Mouse (Mus musculus): ENCODE data around the gene Slitrk3. TPM values are rescaled to one million over a fixed set of nuclear protein-coding genes. Genes with fewer than 3 reads are reported as not detected.
A peak's percentile ranks its signal among the peaks of the same experiment; 100 is the strongest.
"Not testable (repeated sequence)": the region's sequence is repeated elsewhere in the genome, so short reads cannot be mapped to it uniquely, and the experiment has no call there.

The Slitrk3 gene
- total RNA-seq (2014; rRNA removed): 31.9 and 38.8 TPM in 2 replicates
- polyA plus RNA-seq (2015; fragmentation: Nextera tagmentation; extraction: Ambion mirVana): 22.4 and 23.0 TPM in 2 replicates

DNA sequence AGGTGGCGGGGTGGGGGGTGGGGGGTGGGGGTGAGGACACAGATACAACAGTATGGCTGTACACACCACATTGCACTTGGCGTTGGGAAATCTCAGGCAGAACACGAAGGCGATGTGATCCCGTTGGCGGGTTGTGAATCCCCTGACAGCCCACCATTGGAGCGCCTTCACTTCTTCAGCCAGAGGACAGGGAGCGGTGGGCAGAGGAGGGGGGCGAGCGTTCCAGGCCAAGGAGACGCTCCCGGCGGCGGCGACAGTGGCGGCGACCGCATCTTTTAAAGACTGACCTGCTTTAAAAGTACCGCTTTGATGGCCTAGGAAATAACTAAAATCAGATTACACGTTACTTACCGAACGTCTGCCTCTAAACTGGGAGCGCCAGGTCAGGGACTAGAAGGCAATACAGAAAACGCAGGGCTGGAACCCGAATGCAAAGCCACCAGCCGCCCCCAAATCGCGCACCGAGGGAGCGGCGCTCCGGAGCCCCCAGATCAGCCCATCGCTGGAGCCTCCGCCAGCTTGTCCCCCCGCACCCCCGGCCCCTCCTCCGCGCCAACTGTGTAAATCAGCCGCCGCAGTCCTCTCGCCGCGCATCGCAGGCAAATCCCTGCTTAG is at the start of gene Slitrk3:
Gene Slitrk3 (minus strand): TSS at position 607 of the 615 bp plus-strand sequence.
- TF ChIP-seq CTCF (IDR thresholded peaks at IDR 0.05): no peak
- Histone ChIP-seq H3K27me3 (ENCODE audit: insufficient read depth, low read length) (no peaks in the 10 kb centered on the region), H3K9ac (replicated peaks; ENCODE audit: low read length, poor library complexity, severe bottlenecking) (peak within 1 kb of the TSS; percentile 82), H3K9me3 (ENCODE audit: low read length) (no peaks in the 10 kb centered on the region), H3K36me3 (ENCODE audit: insufficient read depth, low read length) (no peaks in the 10 kb centered on the region), H3K4me1 (ENCODE audit: insufficient read depth, low read length) (no peaks in the 10 kb centered on the region), H3K27ac (ENCODE audit: low read depth, low read length) (peak within 1 kb of the TSS; percentile 87), H3K4me3 (ENCODE audit: low read depth, low read length) (peak within 1 kb of the TSS; percentile 71), H3K4me2 (ENCODE audit: low read depth, low read length, poor library complexity, severe bottlenecking) (peak within 1 kb of the TSS; percentile 55)
- ATAC-seq (ENCODE audit: low FRiP score) (peak; percentile 74), DNase-seq (ENCODE audit: low spot score) (peak; percentile 73)
- 0% methylated on average over 39 of the region's 44 CpGs for WGBS

DNA sequence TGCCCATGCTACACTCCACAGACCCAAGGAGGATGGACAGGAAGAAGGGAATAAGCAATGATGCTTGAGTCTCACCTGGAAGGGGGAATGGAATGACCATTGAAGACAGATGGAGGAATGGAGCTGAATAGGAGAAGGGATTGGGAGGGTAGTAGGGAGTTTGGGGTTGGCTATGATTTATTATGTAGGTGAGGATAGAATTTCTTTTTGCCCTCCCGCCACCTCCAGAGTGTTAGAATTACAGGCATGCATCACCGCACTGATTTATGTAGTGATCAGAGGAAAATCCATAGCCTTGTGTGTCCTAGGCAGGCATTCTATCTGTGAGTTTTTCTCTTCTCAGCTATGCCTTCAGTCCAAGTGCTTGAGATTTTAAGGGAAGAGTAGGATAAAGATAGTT is 36.8 kb upstream of the Slitrk3 start:
- ATAC-seq (ENCODE audit: low FRiP score); DNase-seq (ENCODE audit: low spot score); H3K4me3 ChIP-seq (ENCODE audit: low read depth, low read length); H3K4me1 ChIP-seq (ENCODE audit: insufficient read depth, low read length); H3K36me3 ChIP-seq (ENCODE audit: insufficient read depth, low read length); H3K27ac ChIP-seq (ENCODE audit: low read depth, low read length); H3K4me2 ChIP-seq (ENCODE audit: low read depth, low read length, poor library complexity, severe bottlenecking); H3K9ac ChIP-seq (replicated peaks; ENCODE audit: low read length, poor library complexity, severe bottlenecking); H3K27me3 ChIP-seq (ENCODE audit: insufficient read depth, low read length); H3K9me3 ChIP-seq (ENCODE audit: low read length): not testable (repeated sequence)
- 98% methylated on average over 2 of the region's 2 CpGs for WGBS

DNA sequence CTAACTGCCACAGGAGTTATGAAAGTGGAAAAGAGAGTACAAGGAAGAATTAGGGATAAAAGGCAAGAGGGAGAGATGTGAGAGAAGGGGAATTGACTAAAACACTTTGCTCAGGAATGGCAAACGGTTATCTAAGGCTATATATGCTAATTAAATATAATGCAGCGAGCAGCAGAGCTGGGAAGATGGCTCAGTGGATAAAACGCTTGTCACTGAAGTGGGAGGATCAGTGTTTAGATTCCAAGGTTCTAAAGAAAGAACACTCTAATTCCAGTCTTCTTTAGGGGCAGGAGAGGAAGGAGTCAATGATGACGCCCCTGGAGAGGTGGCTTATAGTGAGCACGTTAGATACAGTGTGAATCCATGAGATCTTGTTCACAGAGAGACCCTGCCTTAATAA is 27.0 kb upstream of the Slitrk3 start:
- Histone ChIP-seq H3K36me3 (ENCODE audit: insufficient read depth, low read length) (no peaks in the 10 kb centered on the region), H3K9ac (replicated peaks; ENCODE audit: low read length, poor library complexity, severe bottlenecking) (no peak overlapping the region), H3K4me2 (ENCODE audit: low read depth, low read length, poor library complexity, severe bottlenecking) (no peak overlapping the region), H3K9me3 (ENCODE audit: low read length) (no peaks in the 10 kb centered on the region), H3K27ac (ENCODE audit: low read depth, low read length) (no peak overlapping the region), H3K4me1 (ENCODE audit: insufficient read depth, low read length) (no peaks in the 10 kb centered on the region), H3K4me3 (ENCODE audit: low read depth, low read length) (no peak overlapping the region), H3K27me3 (ENCODE audit: insufficient read depth, low read length) (no peaks in the 10 kb centered on the region)
- 60% methylated on average over 5 of the region's 5 CpGs for WGBS
- ATAC-seq (ENCODE audit: low FRiP score): no peak
- TF ChIP-seq CTCF (IDR thresholded peaks at IDR 0.05): no peak
- DNase-seq (ENCODE audit: low spot score): no peak

DNA sequence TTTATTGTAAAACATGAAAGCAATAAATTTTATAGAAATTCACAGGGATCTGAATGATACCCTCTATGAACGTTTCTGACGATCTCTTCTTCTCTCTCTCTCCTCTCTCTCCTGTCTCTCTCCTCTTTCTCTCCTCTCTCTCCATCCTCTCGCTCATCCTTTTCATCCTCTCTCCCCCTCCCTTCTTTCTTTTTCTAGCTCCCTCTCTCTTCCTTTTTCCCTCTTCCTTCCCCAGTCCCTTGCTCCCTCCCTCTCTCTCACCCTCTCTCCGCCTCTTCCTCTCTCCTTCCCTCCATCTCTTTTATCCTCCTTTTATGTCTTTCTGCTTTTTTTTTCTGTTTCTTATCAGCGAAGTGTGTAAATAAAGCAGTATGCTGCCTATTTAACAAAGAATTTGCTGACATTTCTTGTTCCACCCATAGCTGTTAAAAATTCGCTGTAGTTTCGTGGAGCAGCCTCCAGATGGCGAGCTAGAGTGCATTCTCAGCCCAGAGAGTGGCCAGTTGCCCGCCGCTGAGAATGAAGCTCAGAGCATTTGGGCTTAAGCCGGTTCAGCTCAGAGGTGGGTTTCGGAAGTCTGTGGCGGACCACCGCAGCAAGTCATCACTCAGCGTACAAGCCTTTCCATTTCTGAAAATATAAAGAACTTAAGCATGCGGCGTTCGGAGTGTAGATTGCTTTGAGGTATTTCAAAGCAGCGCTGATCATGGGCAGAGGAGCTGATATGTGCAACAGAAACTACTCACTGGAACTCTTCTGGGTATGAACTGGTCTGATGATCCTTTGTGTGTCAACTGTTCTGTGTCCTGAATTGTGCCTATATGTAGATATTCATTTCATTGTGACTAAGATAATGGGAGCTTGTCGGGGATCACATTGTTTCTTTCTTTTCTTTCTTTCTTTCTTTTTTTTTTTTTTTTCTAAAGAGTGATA is 8.5 kb upstream of the Slitrk3 start:
- peak overlapping the region; percentile 45 for H3K4me2 ChIP-seq (ENCODE audit: low read depth, low read length, poor library complexity, severe bottlenecking)
- no peaks in the 10 kb centered on the region for H3K27me3 ChIP-seq (ENCODE audit: insufficient read depth, low read length)
- peak; percentile 84 for ATAC-seq (ENCODE audit: low FRiP score)
- H3K9me3 ChIP-seq (ENCODE audit: low read length): no peaks in the 10 kb centered on the region
- TF ChIP-seq CTCF (IDR thresholded peaks at IDR 0.05): peak; percentile 90
- no peaks in the 10 kb centered on the region for H3K36me3 ChIP-seq (ENCODE audit: insufficient read depth, low read length)
- peak; percentile 82 for DNase-seq (ENCODE audit: low spot score)
- H3K4me3 ChIP-seq (ENCODE audit: low read depth, low read length): peak overlapping the region; percentile 44
- 4% methylated on average over 20 of the region's 20 CpGs for WGBS
- peak overlapping the region; percentile 48 for H3K9ac ChIP-seq (replicated peaks; ENCODE audit: low read length, poor library complexity, severe bottlenecking)
- H3K27ac ChIP-seq (ENCODE audit: low read depth, low read length): peak overlapping the region; percentile 62; the same call in 1 of the 2 replicates
- H3K4me1 ChIP-seq (ENCODE audit: insufficient read depth, low read length): no peaks in the 10 kb centered on the region

DNA sequence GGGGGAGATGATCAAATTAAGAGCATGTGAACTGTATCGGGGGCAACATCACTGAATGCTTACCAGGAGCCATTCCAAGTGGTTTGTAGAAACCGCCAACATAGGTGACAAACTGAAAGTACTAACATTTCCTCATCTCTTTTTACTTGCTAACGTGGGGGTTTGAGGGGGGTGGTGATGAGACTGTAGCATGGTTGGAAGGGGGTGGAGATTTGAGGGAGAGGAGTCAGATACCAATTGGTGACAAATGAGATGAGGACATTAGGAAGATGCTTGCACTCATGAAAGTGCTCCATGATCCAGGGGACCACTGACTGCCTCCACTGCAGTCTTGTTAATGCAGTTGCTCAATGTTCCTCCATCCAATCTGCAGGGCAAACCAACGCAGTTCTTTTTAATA is 587 bp upstream of the Slitrk3 start:
- WGBS: 14% methylated on average over 4 of the region's 4 CpGs
- TF ChIP-seq CTCF (IDR thresholded peaks at IDR 0.05): no peak
- H3K27ac ChIP-seq (ENCODE audit: low read depth, low read length): peak overlapping the region; percentile 32; the same call in 1 of the 2 replicates
- H3K4me3 ChIP-seq (ENCODE audit: low read depth, low read length): peak overlapping the region; percentile 71
- no peaks in the 10 kb centered on the region for H3K36me3 ChIP-seq (ENCODE audit: insufficient read depth, low read length)
- H3K9me3 ChIP-seq (ENCODE audit: low read length): no peaks in the 10 kb centered on the region
- DNase-seq (ENCODE audit: low spot score): no peak
- peak overlapping the region; percentile 55 for H3K4me2 ChIP-seq (ENCODE audit: low read depth, low read length, poor library complexity, severe bottlenecking)
- H3K4me1 ChIP-seq (ENCODE audit: insufficient read depth, low read length): no peaks in the 10 kb centered on the region
- no peaks in the 10 kb centered on the region for H3K27me3 ChIP-seq (ENCODE audit: insufficient read depth, low read length)
- no peak for ATAC-seq (ENCODE audit: low FRiP score)
- peak overlapping the region; percentile 14; the same call in 1 of the 2 replicates for H3K9ac ChIP-seq (replicated peaks; ENCODE audit: low read length, poor library complexity, severe bottlenecking)
